Comparison of ENCODE assay signal across 9 mouse cellular contexts in genomic region chr3:79811632-79812031, GRCm38 (mm10). TPM values are rescaled to one million over a fixed set of nuclear protein-coding genes. Genes with fewer than 3 reads are reported as not detected.
DNase-seq lines count a peak whose midpoint lies in the region; TF ChIP-seq lines count a peak whose summit lies in the region.
"Had no signal": no experiment of that assay in that cellular context is flagged by ENCODE, and none has a peak within 500 bp of the region (broad histone marks: within the 10 kb centered on the region; RNA-seq: fewer than 3 reads in every experiment).

No protein-coding gene starts in this region.

- TF ChIP-seq CTCF in thymus, adult 2 months (IDR thresholded peaks at IDR 0.05; ENCODE audit: borderline replicate concordance, control insufficient read depth, extremely low read depth, insufficient read depth, low read length, poor library complexity): no peak
- TF ChIP-seq CTCF in cortical plate, adult 2 months (IDR thresholded peaks at IDR 0.05; ENCODE audit: extremely low read depth, insufficient read depth, low read length): 0 out of 2 replicates have a peak, but pooled peaks have one; percentile 21

- H3K27ac ChIP-seq in thymus, adult 2 months (ENCODE audit: control insufficient read depth, insufficient read depth, low read length): no peak overlapping the region
- H3K27ac ChIP-seq in cortical plate, adult 2 months (ENCODE audit: insufficient read depth, low read length): no peak overlapping the region

- H3K27me3 ChIP-seq in thymus, adult 2 months (ENCODE audit: control insufficient read depth, insufficient read depth, low read length): no peaks in the 10 kb centered on the region

- DNase-seq in heart, adult 18-20 months: peak; percentile 7 to 36
- no peak for DNase-seq in heart, adult 11 months
- peak; percentile 35 for DNase-seq in thymus, adult 2 months
- DNase-seq in thymus, adult 18-20 months: no peak
- peak; percentile 9 to 10 for DNase-seq in thymus, postnatal 36 days
- DNase-seq in ovary, postnatal 14 days (ENCODE audit: low spot score): no peak
- DNase-seq in layer of hippocampus, adult 11-12 months (ENCODE audit: low spot score): no peak

- no peaks in the 10 kb centered on the region for H3K4me1 ChIP-seq in thymus, adult 2 months (replicated peaks; ENCODE audit: control insufficient read depth, insufficient read depth, low read length)
- H3K4me1 ChIP-seq in cortical plate, adult 2 months (ENCODE audit: control insufficient read depth, insufficient read depth, low read length): no peaks in the 10 kb centered on the region

- TF ChIP-seq POLR2A in thymus, adult 2 months (IDR thresholded peaks at IDR 0.05; ENCODE audit: control insufficient read depth, extremely low read depth, insufficient read depth, low read length, poor library complexity): no peak
- TF ChIP-seq POLR2A in cortical plate, adult 2 months (IDR thresholded peaks at IDR 0.05; ENCODE audit: extremely low read depth, insufficient read depth, low read length): no peak

- no peaks in the 10 kb centered on the region for H3K36me3 ChIP-seq in thymus, adult 2 months (ENCODE audit: control insufficient read depth, insufficient read depth, low read length)

- 43% methylated on average over 3 of the region's 3 CpGs for WGBS in thymus, adult 2 months

- no peak overlapping the region for H3K4me3 ChIP-seq in thymus, adult 2 months (ENCODE audit: control insufficient read depth, insufficient read depth, low read length)
- no peak overlapping the region for H3K4me3 ChIP-seq in cortical plate, adult 2 months (ENCODE audit: insufficient read depth, low read length)
- H3K4me3 ChIP-seq: myocyte had no signal

RNA-seq across cellular contexts. Expression of gene Tmem144, which starts 40.9 kb away (rescaled TPM):
- 10 to 100 TPM; 16.4 to 18.8 TPM for total RNA-seq in heart, adult 18-20 months (2021)
- polyA plus RNA-seq in thymus, adult 2 months (2012; rRNA removed): 0.38 and 1.4 TPM in 2 replicates
- polyA plus RNA-seq in cortical plate, adult 2 months (2012; rRNA removed): 4.1 and 5.2 TPM in 2 replicates

Comparison
In these comparisons a context has a peak if more than half of its experiments do, and no peak if none do; other contexts are left out.
1. DNase-seq: peak in heart, adult 18-20 months (2 of 2), thymus, adult 2 months (single experiment) and thymus, postnatal 36 days (2 of 2); none in heart, adult 11 months (single experiment), thymus, adult 18-20 months (0 of 2), ovary, postnatal 14 days (single experiment) and layer of hippocampus, adult 11-12 months (single experiment).